Mouse (Mus musculus) heart, postnatal 14 days (tissue): Measurements from ENCODE around the gene Frmd8. TPM values are rescaled to one million over a fixed set of nuclear protein-coding genes. Genes with fewer than 3 reads are reported as not detected.

Experiments
- DNase-seq, 2 experiments: peaks; one replicate each; pipeline ENCODE4 v3.0.0; 2021 to 2022
- intact Hi-C: fragments of 180-260 bp; cut with DNase I; formaldehyde crosslinking; loops from one replicate; pipeline ENCODE4 v1.15.1; 2025
- long read RNA-seq, 2 experiments: library from polyadenylated mRNA; stranded (forward); transcript quantifications; one replicate each; pipeline ENCODE4 v2.0.0; 2021
- total RNA-seq, 2 experiments: library from RNA; stranded (reverse); gene quantifications; 2 replicates each; pipeline ENCODE4 v1.2.3; 2021

Gene Frmd8
- 10 to 100 TPM; 15.6 to 15.8 TPM for total RNA-seq
- long read RNA-seq, experiment 1, full-length matches to known transcripts: 36 of 45 reads
- long read RNA-seq, experiment 1, partial matches to known transcripts: 4 of 45 reads
- long read RNA-seq, experiment 1, other reads (novel, unspliced or antisense): 5 of 45 reads
- long read RNA-seq, experiment 2, full-length matches to known transcripts: 37 of 51 reads
- long read RNA-seq, experiment 2, partial matches to known transcripts: 3 of 51 reads
- long read RNA-seq, experiment 2, other reads (novel, unspliced or antisense): 11 of 51 reads

GRCm38 (mm10) chr19:5874969-5875480 lies at the start of gene Frmd8:
Gene Frmd8 (minus strand): TSS chr19:5875274.
- intact Hi-C loops: no loop called here
- DNase-seq: peak; percentile 94

GRCm38 (mm10) chr19:5924713-5925093 lies 49.6 kb upstream of the Frmd8 start, which contains the start of gene Cdc42ep2:
Gene Cdc42ep2 (minus strand): TSS chr19:5924816.
- intact Hi-C loops: loop anchor here (1.0 to 5.0 kb wide), 2 partner anchors 32 to 93 kb away; partner anchors contain the start of gene Capn1
- DNase-seq: peak; percentile 97 to 98

- DNase-seq: peak; percentile 94 to 96
- intact Hi-C loops: loop anchor here (1.0 to 5.0 kb wide), 2 partner anchors 32 to 93 kb away; partner anchors contain the start of gene Capn1
These were observed 49.1 kb upstream of the Frmd8 start for GRCm38 (mm10) chr19:5923990-5924712.

GRCm38 (mm10) chr19:5922963-5923362 lies 47.9 kb upstream of the Frmd8 start:
- no peak for DNase-seq
- intact Hi-C loops: loop anchor here (5.0 kb wide), 1 partner anchor 94 kb away; the partner anchor contains the start of gene Capn1

- DNase-seq: peak; percentile 53 to 61
- intact Hi-C loops: loop anchor here (5.0 kb wide), 1 partner anchor 95 kb away; the partner anchor contains the start of gene Capn1
These were observed 47.3 kb upstream of the Frmd8 start for GRCm38 (mm10) chr19:5922119-5922942.

- intact Hi-C loops: loop anchor here (5.0 kb wide), 1 partner anchor 96 kb away; the partner anchor contains the start of gene Capn1
These were observed 46.6 kb upstream of the Frmd8 start for GRCm38 (mm10) chr19:5921715-5922114.

GRCm38 (mm10) chr19:5913007-5913719 lies 38.1 kb upstream of the Frmd8 start, which contains the start of gene Dpf2:
Gene Dpf2 (minus strand): TSS chr19:5913010.
- intact Hi-C loops: no loop called here
- DNase-seq: no peak

More at GRCm38 (mm10) chr19:5921715-5922114, 46.6 kb upstream of the Frmd8 start:
- DNase-seq: peak; percentile 30 to 47

GRCm38 (mm10) chr19:5912103-5913006 lies 37.3 kb upstream of the Frmd8 start:
- intact Hi-C loops: no loop called here
- DNase-seq: peak; percentile 99 to 100

- intact Hi-C loops: loop anchor here (2.0 kb wide), 1 partner anchor 17 kb away; the partner anchor contains the start of gene Tigd3
- no peak for DNase-seq
These were observed 36.5 kb upstream of the Frmd8 start for GRCm38 (mm10) chr19:5911430-5912102.

- no peak for DNase-seq
- intact Hi-C loops: loop anchor here (2.0 kb wide), 1 partner anchor 15 kb away; the partner anchor contains the start of gene Tigd3
These were observed 35.1 kb upstream of the Frmd8 start for GRCm38 (mm10) chr19:5910221-5910620.

- intact Hi-C loops: no loop called here
- no peak for DNase-seq
These were observed 32.2 kb upstream of the Frmd8 start for GRCm38 (mm10) chr19:5907275-5907674.

GRCm38 (mm10) chr19:5894002-5894678 lies 19.1 kb upstream of the Frmd8 start, which contains the start of gene Tigd3:
Gene Tigd3 (minus strand): TSS chr19:5894149.
- DNase-seq: peak; percentile 93 to 95
- intact Hi-C loops: loop anchor here (2.0 kb wide), 1 partner anchor 17 kb away; no protein-coding TSS in a partner anchor

GRCm38 (mm10) chr19:5893282-5894001 lies 18.4 kb upstream of the Frmd8 start:
- intact Hi-C loops: loop anchor here (2.0 kb wide), 1 partner anchor 17 kb away; no protein-coding TSS in a partner anchor
- no peak for DNase-seq

GRCm38 (mm10) chr19:5892735-5893134 lies 17.7 kb upstream of the Frmd8 start:
- intact Hi-C loops: no loop called here

GRCm38 (mm10) chr19:5892262-5892661 lies 17.2 kb upstream of the Frmd8 start:
- no peak for DNase-seq
- intact Hi-C loops: no loop called here

More at GRCm38 (mm10) chr19:5892735-5893134, 17.7 kb upstream of the Frmd8 start:
- DNase-seq: no peak
